Mouse (Mus musculus): ENCODE measurements around the gene Zcchc2.

The Zcchc2 gene

GRCm38 (mm10) chr1:105988171-105988570 is 2.0 kb upstream of the Zcchc2 start:
- DNase-seq (ENCODE audit: low read depth in 2 of 2, low spot score in 2 of 2): no peak

DNA sequence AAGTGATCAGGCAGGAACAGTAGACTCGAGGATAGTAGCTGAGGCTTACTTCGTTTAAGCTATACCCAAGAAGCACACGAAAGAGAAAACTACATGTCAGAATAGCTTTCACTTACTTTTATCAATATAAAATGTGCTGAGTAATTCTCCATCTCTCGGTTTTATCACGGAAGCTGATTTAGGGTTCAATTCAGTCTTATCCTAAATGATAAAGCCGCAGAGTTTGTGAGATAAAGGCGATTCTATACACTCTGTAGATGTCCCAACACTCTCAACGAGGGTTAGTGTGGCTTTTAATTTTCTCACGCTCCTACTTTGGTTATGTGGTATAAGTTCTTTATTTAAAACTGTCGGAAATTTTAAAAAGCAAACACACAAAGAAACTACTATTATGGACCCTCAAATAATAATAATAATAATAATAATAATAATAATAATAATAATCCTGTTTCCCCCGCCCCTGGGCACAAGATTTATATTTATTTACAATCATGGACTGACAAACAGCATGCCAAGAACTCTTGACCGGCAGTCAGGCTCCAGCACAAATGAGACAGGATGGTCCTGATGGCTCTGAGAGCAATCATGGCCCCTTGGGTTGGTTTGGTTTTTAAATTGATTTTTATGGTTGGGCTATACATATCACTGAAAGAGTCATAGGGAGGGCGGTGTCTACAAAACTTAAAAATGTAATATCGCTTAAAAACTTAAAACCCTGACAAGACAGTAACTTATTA is 1.1 kb upstream of the Zcchc2 start:
- DNase-seq (ENCODE audit: low read depth in 2 of 2, low spot score in 2 of 2): no peak

- no peak for DNase-seq (ENCODE audit: low read depth in 2 of 2, low spot score in 2 of 2)
Measured at GRCm38 (mm10) chr1:105989640-105989984, 594 bp upstream of the Zcchc2 start.

- peak; percentile 49 to 52 for DNase-seq (ENCODE audit: low read depth in 2 of 2, low spot score in 2 of 2)
Measured at GRCm38 (mm10) chr1:105990911-105991761, 930 bp downstream of the Zcchc2 start.

- no peak for DNase-seq (ENCODE audit: low read depth in 2 of 2, low spot score in 2 of 2)
Measured at GRCm38 (mm10) chr1:105991931-105992837, 2.0 kb downstream of the Zcchc2 start.

DNA sequence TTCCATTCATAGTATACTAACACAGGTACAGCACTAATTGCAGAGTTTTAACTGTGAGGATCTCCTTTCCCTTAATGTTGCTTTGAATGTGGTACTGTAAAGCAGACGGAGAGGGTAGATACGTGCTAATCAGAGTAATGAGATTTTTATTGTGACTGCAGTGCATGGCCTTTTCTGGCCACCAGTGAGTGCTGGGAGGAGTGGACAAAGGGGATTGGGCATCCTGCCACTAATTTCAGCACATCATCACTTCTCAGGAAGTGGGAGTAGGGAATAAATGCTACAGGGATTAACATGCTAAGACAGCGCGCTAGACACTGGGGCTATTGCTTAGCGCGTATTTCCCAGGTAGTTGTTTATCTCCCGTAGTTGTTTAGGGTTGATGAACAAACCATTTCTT is 3.0 kb downstream of the Zcchc2 start:
- DNase-seq (ENCODE audit: low read depth in 2 of 2, low spot score in 2 of 2): no peak

DNA sequence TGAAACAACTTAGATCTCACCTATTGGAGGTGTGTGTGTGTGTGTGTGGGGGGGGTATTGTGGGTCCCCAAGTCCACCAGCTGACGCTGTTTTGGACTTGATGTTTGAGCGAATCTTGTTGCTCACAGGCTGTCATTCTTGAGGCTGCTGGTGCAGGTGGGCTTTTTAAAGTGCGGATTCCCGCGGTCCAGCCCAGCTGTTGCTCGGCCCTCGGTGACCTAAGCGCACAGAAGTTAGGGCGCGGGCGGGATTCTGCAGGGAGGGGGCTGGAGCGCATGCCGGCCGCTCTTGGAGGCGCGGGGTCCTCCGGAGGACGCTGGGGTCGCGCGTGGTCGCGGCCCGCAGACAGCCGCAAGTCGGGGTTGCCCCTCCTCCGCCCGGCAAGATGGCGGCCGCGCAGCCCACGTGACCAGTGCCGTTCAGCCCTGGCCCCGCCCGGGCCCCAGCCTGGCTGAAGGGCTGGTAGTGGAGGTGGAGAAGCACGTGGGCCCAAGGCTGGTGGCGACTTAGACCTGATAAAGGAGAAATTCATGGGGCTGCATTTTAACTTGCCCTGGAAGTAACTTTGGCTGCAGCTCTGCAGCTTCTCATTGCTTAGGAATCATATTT is 3.5 kb downstream of the Zcchc2 start:
- peak; percentile 71 to 76 for DNase-seq (ENCODE audit: low read depth in 2 of 2, low spot score in 2 of 2)

- DNase-seq (ENCODE audit: low read depth in 2 of 2, low spot score in 2 of 2): no peak
Measured at GRCm38 (mm10) chr1:105995966-105996365, 5.8 kb downstream of the Zcchc2 start.

DNA sequence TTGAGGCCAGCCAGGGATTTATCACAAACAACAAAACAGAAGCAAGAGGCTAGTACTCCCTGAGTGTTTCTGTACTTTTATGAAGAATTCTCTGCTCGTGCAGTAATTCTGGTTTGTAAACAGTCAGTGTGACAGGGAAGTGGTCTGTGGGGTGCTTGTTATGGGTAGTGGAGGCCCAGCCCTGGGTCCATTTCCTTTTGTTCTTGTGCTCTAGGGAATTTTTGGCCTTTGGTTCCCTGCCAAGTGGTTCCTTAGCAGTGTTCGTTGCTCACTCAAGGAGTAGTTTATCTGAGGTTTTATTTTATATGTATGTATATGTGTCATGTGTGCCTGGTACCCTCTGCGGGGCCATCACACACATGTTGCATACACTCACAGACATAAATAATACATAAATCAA is 7.1 kb downstream of the Zcchc2 start:
- no peak for DNase-seq (ENCODE audit: low read depth in 2 of 2, low spot score in 2 of 2)

GRCm38 (mm10) chr1:105999802-106000201 is 9.6 kb downstream of the Zcchc2 start:
- DNase-seq (ENCODE audit: low read depth in 2 of 2, low spot score in 2 of 2): no peak

DNA sequence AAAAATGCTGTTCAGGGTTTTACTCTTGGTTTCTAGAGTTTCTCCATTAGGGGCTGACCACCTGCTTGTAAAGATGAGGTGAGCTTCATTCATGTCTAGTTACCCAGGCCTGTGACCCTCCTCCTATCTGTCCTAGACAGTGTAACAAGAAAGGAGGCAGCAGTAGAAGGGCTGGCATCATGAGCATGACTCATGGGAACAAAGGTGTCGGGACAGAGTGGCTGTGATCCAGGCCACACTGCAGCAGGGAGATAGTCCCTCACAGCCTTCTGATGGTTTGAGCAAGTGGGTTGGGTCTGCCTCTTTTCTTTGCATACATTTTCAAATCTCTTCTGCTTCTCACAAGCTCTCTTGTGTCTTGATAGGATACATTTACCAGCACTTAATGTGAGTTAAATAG is 17.4 kb downstream of the Zcchc2 start:
- no peak for DNase-seq (ENCODE audit: low read depth in 2 of 2, low spot score in 2 of 2)

- no peak for DNase-seq (ENCODE audit: low read depth in 2 of 2, low spot score in 2 of 2)
Measured at GRCm38 (mm10) chr1:106011097-106011496, 20.9 kb downstream of the Zcchc2 start.

DNA sequence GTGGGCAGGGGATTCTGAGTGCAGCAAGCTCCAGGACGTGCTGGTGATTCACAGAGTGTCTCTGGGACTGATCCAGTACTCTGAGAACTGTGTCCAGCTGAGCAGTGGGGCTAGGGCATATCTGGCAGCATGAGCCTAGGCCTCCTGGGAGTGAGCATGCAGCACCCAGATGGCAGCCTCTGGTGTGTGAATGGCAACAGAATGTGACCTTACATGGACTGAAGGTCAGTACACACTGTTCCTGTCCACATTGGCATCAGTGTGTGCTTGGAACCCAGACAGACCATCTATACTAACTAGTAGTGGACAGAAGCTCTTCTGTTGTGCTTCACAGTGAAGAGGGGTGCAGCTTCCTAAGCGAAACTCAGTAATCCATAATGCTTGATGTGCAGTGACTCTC is 23.6 kb downstream of the Zcchc2 start:
- no peak for DNase-seq (ENCODE audit: low read depth in 2 of 2, low spot score in 2 of 2)

- no peak for DNase-seq (ENCODE audit: low read depth in 2 of 2, low spot score in 2 of 2)
Measured at GRCm38 (mm10) chr1:106016262-106016661, 26.1 kb downstream of the Zcchc2 start.

DNA sequence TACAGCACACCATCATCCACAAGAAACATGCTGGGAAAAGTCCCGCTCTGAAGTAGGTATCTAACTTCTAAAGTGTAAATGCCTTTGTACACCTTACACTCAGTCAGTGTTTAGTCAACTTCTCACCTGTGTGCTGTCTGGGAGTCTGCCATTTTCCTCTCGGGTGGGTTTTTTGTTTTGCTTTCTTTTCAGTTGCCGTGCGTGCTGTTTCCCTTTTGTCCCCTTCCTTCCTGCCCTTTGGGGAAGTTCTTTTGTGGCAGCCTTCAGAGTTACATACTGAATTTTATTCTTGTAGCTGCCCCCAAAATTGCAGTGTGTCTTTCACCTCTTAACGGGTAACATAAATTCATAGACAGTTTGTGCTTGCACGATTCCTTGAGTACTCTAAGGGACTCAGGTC is 29.6 kb downstream of the Zcchc2 start:
- no peak for DNase-seq (ENCODE audit: low read depth in 2 of 2, low spot score in 2 of 2)

- no peak for DNase-seq (ENCODE audit: low read depth in 2 of 2, low spot score in 2 of 2)
Measured at GRCm38 (mm10) chr1:106022998-106023397, 32.8 kb downstream of the Zcchc2 start.

DNA sequence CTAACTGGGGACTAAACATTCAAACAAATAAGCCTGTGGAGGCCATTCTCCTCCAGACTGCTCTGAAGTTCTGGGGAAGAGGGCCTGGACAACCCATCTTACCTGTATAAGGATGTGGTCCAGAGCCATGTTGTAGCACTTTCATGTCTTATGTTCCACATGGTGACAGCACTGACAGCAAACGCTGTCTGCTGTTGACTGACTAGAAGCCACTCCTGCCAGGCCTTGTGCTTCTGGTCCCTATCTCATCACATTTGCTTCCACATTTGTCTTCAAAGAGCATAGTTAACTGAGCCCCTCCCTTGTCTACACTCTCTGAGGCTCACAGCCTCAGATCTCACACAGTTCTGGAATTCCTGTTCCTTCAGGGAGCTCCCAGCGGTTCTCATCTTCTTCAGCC is 34.0 kb downstream of the Zcchc2 start:
- DNase-seq (ENCODE audit: low read depth in 2 of 2, low spot score in 2 of 2): no peak

GRCm38 (mm10) chr1:106024778-106025177 is 34.6 kb downstream of the Zcchc2 start:
- DNase-seq (ENCODE audit: low read depth in 2 of 2, low spot score in 2 of 2): no peak

DNA sequence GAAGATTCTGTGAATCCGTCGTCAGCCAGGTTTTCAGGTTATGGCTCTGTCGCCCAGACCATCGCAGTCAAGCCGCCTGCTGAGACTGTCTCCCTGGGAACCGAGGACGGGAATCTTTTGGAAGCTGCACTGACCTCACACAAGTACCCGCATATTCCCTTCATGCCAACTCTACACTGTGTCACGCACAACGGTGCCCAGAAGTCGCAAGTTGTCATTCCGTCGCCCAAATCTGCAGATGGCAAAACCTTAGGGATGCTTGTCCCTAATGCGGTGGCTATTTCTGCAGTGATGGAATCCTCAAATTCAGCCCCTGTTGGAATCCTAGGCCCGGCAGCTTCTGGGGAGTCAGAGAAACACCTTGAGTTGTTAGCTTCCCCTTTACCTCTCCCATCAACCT is 39.6 kb downstream of the Zcchc2 start:
- DNase-seq (ENCODE audit: low read depth in 2 of 2, low spot score in 2 of 2): no peak

DNA sequence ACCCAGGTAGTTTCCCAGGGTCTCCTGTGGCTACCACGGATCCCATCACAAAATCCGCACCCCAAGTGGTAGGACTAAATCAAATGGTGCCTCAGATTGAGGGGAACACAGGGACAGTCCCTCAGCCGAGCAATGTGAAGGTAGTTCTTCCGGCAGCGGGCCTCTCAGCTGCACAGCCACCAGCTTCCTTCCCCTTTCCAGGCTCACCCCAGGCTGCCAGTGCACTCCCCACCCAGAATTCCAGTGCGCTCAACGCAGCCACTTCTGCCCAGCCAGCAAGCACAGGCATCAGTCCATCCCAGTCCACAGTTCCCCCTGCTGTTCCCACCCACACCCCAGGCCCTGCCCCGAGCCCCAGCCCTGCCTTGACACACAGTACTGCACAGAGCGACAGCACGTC is 40.1 kb downstream of the Zcchc2 start:
- DNase-seq (ENCODE audit: low read depth in 2 of 2, low spot score in 2 of 2): no peak

DNA sequence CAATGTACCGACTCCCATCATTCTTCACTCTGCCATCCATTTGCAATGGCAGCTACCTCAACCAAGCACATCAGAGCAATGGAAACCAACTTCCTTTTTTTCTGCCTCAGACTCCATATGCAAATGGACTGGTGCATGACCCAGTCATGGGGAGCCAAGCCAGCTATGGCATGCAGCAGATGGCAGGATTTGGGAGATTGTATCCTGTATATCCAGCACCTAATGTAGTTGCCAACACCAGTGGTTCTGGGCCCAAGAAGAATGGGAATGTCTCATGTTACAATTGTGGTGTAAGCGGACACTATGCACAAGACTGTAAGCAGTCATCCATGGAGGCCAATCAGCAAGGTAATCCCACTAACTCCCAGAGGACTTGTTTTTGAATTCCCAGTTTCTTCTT is 40.7 kb downstream of the Zcchc2 start:
- DNase-seq (ENCODE audit: low read depth in 2 of 2, low spot score in 2 of 2): no peak
